Mouse (Mus musculus) embryo, embryonic 9.5 days (tissue): ENCODE results near the gene Zfp30.

Experiments
- DNase-seq: peaks from one replicate; pipeline ENCODE4 v3.0.0-alpha.2; 2017; ENCODE audit errors: extremely low spot score

Gene Zfp30

DNA sequence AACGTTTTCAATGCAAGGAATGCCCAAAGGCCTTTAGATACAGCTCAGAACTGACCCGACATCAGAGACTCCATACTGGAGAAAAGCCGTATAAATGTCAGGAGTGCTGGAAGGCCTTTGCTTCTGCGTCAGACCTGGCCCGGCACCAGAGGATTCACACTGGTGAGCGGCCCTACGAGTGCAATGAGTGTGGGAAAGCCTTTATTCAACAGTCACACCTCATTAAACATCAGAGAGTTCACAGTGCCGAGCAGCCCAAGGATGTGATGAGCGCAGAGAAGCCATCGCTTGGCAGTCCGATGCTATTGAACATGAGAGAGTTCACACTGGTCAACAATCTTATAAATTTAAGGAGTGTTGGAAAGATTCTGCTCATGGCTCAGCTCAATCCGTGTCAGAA lies 46.0 kb downstream of the Zfp30 start:
- no peak for DNase-seq

DNA sequence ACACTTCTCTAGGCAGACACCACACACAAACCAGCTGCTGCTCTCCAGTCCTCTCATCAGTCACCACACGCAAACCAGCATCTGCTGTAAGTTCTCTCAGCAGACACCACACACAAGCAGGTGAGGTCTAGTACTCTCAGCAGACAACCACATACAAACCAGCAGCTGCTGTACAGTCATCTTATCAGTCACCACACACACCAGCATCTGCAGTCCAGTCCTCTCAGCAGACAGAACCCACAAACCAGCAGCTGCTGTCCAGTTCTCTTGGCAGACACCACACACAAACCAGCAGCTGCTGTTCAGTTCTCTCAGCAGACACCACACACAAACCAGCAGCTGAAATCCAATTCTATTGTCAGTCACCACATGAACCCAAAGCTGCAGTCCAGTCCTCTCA lies 53.0 kb downstream of the Zfp30 start:
- no peak for DNase-seq

DNA sequence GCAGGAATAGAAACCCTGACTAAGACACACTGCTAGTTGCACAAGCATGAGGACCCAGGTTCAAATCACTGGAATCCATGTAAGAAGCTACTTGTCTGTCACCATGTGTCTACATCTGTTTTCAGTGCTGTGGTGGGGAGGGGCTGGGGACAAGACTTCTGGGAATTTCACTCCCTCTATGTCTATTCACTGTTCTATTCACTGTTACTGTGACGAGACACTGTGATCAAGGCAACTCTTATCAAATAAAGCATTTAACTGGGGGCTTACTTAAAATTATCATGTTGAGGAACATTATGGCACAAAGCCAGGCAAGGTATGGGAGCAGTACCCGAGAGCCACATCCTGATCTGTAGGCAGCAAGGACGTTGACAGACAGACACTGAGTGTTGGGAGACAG lies 55.5 kb downstream of the Zfp30 start:
- no peak for DNase-seq

DNA sequence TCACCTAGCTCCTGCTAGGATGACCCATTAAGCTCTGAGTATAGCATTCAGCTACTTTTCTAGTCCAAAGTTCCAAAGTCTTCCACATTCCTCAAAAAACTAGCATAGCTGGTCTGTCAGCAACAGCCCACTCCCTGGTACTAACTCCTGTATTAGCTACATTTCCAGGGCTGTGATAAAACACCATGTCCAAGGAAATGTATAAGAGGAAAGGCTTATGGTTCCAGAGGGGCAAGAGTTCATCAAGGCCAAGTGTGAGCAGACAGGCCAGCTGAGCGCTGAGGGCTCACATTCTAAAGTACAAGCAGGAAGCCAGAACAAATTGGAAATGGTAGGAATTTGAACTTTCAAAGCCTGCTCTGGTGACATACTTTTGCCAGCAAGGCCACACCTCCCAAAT lies 58.3 kb downstream of the Zfp30 start:
- DNase-seq, result no peak
